Mouse (Mus musculus) layer of hippocampus, postnatal 36 days (tissue): ENCODE results near the gene Tmem145. TPM values are rescaled to one million over a fixed set of nuclear protein-coding genes. Genes with fewer than 3 reads are reported as not detected.
A peak's percentile ranks its signal among the peaks of the same experiment; 100 is the strongest.
"Not testable (repeated sequence)": the region's sequence is repeated elsewhere in the genome, so short reads cannot be mapped to it uniquely, and the experiment has no call there.

Experiments used
- DNase-seq, 2 experiments: peaks; one replicate each; pipeline ENCODE4 v3.0.0; 2022
- total RNA-seq, 2 experiments: library from RNA; stranded (reverse); gene quantifications; 2 replicates each; pipeline ENCODE4 v1.2.3; 2021

The Tmem145 gene
- 10 to 100 TPM; 24.5 to 26.0 TPM for total RNA-seq

- DNase-seq = no peak
Measured at GRCm38 (mm10) chr7:25305956-25306613, at the start of gene Tmem145. Tmem145 (plus strand) TSS chr7:25306106.

- DNase-seq = no peak
Measured at GRCm38 (mm10) chr7:25261896-25262295, 44.0 kb upstream of the Tmem145 start.

- no peak for DNase-seq
Measured at GRCm38 (mm10) chr7:25263968-25264870, 41.7 kb upstream of the Tmem145 start.

- DNase-seq = not testable (repeated sequence)
Measured at GRCm38 (mm10) chr7:25265743-25266142, 40.2 kb upstream of the Tmem145 start.

- DNase-seq = no peak
Measured at GRCm38 (mm10) chr7:25266180-25266962, 39.5 kb upstream of the Tmem145 start.

GRCm38 (mm10) chr7:25267301-25267750 is 38.6 kb upstream of the Tmem145 start, which contains the start of gene Cic:
Cic (plus strand) TSS chr7:25267704.
- peak; percentile 99 for DNase-seq

- peak; percentile 99 for DNase-seq
Measured at GRCm38 (mm10) chr7:25267751-25268463, 38.0 kb upstream of the Tmem145 start.

GRCm38 (mm10) chr7:25268588-25268987 is 37.3 kb upstream of the Tmem145 start:
- no peak for DNase-seq

GRCm38 (mm10) chr7:25269029-25269428 is 36.9 kb upstream of the Tmem145 start:
- no peak for DNase-seq

- peak in 1 of 2 experiments; percentile 3 for DNase-seq
Measured at GRCm38 (mm10) chr7:25269545-25270271, 36.2 kb upstream of the Tmem145 start.

GRCm38 (mm10) chr7:25270652-25271633 is 35.0 kb upstream of the Tmem145 start:
- no peak for DNase-seq

- no peak for DNase-seq
Measured at GRCm38 (mm10) chr7:25271651-25272444, 34.1 kb upstream of the Tmem145 start.

- no peak for DNase-seq
Measured at GRCm38 (mm10) chr7:25272445-25273258, 33.3 kb upstream of the Tmem145 start.

GRCm38 (mm10) chr7:25273259-25274241 is 32.4 kb upstream of the Tmem145 start:
- DNase-seq = no peak

- no peak for DNase-seq
Measured at GRCm38 (mm10) chr7:25274571-25274970, 31.3 kb upstream of the Tmem145 start.

GRCm38 (mm10) chr7:25274996-25275395 is 30.9 kb upstream of the Tmem145 start:
- no peak for DNase-seq
